Mouse (Mus musculus): ENCODE measurements around the gene Gpr152. TPM values are rescaled to one million over a fixed set of nuclear protein-coding genes. Genes with fewer than 3 reads are reported as not detected.

Gene Gpr152
- polyA plus RNA-seq, 2 experiments: not detected

DNA sequence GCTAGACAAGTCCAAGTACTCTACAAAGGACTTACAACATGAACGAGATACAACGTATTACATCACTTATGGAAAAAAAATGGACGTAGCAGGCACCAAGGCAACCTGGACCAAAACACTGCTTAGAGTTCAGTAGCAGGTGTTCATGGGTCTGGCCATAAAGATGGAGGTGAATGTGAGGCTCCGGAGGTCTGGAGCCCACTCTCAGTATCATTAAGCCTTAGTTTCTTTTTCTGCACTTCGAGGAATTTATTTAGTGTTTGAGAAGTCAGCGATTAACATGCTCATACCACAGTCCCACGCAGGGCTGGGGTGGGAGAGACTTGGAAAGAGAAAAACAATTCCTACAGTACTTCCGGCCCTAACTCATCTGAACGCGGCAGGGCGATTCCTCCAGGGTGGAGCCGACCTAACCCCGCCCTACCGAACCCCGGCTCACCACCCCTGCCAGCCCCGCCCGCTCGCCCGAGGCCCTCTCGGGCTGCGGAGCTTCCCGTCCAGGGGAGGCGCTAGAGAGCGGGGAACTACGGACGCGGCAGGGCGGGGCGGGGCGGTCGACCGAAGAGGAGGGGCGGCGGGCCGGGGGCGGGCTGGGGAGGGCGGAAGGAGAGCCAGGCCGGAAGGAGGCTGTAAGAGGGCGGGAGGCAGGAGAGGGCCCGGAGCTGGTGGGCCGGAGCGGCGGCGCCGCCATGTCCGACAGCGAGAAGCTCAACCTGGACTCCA, 52.1 kb downstream of the Gpr152 start, which contains the start of gene Ppp1ca:
Gene Ppp1ca (plus strand): TSS at position 538 of the 723 bp plus-strand sequence.
- Histone ChIP-seq H3K4me1 (replicated peaks; ENCODE audit: control insufficient read depth in 2 of 2, insufficient read depth in 2 of 2, low read length in 1 of 2) (peaks cover 14 to 24% of the 10 kb centered on the region in 2 experiments), H3K27me3 (ENCODE audit: control insufficient read depth, insufficient read depth, low read length) (no peaks in the 10 kb centered on the region), H3K9me3 (ENCODE audit: control insufficient read depth, low read length) (no peaks in the 10 kb centered on the region), H3K4me2 (ENCODE audit: low read depth) (peak within 1 kb of the TSS; percentile 77), H3K27ac (peak within 1 kb of the TSS; percentile 64), H3K9ac (replicated peaks) (peak within 1 kb of the TSS; percentile 91), H3K36me3 (replicated peaks; ENCODE audit: control insufficient read depth, insufficient read depth, low read depth) (peaks cover 35% of the 10 kb centered on the region), H3K4me3 (ENCODE audit: insufficient read depth in 1 of 2, low read depth in 2 of 2, low read length in 2 of 2) (peak within 1 kb of the TSS; percentile 85 to 89)
- ATAC-seq (ENCODE audit: insufficient read depth) (peak; percentile 91), DNase-seq (ENCODE audit: low read depth in 3 of 3, low spot score in 3 of 3) (peak; percentile 89 to 92 (median 92))
- peak; percentile 90 for TF ChIP-seq CTCF (IDR thresholded peaks at IDR 0.05; ENCODE audit: low read depth)
- no peak for TF ChIP-seq EP300 (IDR thresholded peaks at IDR 0.05; ENCODE audit: low read depth)
- 5% methylated on average over 36 of the region's 47 CpGs for WGBS (ENCODE audit: insufficient replicate concordance)

DNA sequence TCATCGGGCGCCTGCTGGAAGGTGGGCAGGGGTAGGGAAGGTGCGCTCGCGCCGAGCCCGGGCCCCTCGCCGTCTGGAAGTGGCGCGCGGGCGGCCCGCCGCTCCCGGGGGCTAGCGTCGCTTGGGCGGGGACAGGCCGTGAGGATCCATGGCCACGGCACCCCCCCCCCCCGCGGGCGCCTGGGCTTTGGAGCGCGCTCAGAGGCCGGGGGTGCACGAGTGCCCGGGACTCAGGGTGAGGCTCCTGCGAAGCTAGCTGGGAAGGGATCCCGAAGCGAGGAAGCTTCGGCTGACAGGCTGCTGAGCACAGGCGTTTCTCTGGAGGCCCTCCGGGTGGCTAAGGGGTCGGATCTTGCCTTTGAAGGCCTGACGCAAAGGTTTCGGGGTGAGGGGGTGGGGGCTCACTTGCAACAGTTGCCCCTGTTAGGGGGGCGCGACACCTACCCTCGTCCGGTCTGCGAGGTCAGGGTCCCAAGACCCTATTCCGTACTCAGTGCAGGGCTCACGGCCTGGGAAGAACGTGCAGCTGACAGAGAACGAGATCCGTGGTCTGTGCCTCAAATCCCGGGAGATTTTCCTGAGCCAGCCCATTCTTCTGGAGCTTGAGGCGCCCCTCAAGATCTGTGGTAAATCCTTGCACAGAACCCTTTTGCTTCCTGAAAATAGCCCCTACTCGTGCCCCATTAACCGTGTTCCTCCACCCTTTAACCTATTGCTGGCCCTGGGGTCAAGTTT, 52.8 kb downstream of the Gpr152 start:
- no peak for TF ChIP-seq EP300 (IDR thresholded peaks at IDR 0.05; ENCODE audit: low read depth)
- TF ChIP-seq CTCF (IDR thresholded peaks at IDR 0.05; ENCODE audit: low read depth): no peak
- peak overlapping the region; percentile 60 for H3K27ac ChIP-seq
- ATAC-seq (ENCODE audit: insufficient read depth): peak; percentile 62
- peaks cover 43% of the 10 kb centered on the region for H3K36me3 ChIP-seq (replicated peaks; ENCODE audit: control insufficient read depth, insufficient read depth, low read depth)
- H3K27me3 ChIP-seq (ENCODE audit: control insufficient read depth, insufficient read depth, low read length): no peaks in the 10 kb centered on the region
- WGBS (ENCODE audit: insufficient replicate concordance): under 1% methylated on average over 49 of the region's 52 CpGs
- no peak for DNase-seq (ENCODE audit: low read depth in 3 of 3, low spot score in 3 of 3)
- H3K4me2 ChIP-seq (ENCODE audit: low read depth): peak overlapping the region; percentile 77
- peaks cover 14 to 24% of the 10 kb centered on the region in 2 experiments for H3K4me1 ChIP-seq (replicated peaks; ENCODE audit: control insufficient read depth in 2 of 2, insufficient read depth in 2 of 2, low read length in 1 of 2)
- no peaks in the 10 kb centered on the region for H3K9me3 ChIP-seq (ENCODE audit: control insufficient read depth, low read length)
- peak overlapping the region; percentile 85 to 89 for H3K4me3 ChIP-seq (ENCODE audit: insufficient read depth in 1 of 2, low read depth in 2 of 2, low read length in 2 of 2)
- H3K9ac ChIP-seq (replicated peaks): peak overlapping the region; percentile 91

DNA sequence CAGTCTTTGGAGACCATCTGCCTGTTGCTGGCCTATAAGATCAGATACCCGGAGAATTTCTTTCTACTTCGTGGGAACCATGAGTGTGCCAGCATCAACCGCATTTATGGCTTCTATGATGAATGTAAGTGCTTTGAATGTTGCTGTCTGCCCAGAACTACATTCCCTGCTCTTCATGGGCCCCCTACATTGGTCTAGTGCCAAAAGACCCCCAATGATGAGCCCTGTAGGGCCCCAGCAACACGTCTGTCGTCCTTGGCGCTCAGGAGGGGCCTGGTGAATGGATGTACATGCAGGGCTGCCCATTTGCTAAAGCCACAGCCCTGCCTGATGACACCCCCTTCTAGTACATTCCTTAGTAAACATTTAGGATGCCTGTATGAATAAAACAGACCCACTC, 53.5 kb downstream of the Gpr152 start:
- ATAC-seq (ENCODE audit: insufficient read depth) (no peak), DNase-seq (ENCODE audit: low read depth in 3 of 3, low spot score in 3 of 3) (no peak)
- peaks cover 14 to 24% of the 10 kb centered on the region in 2 experiments for H3K4me1 ChIP-seq (replicated peaks; ENCODE audit: control insufficient read depth in 2 of 2, insufficient read depth in 2 of 2, low read length in 1 of 2)
- H3K4me3 ChIP-seq (ENCODE audit: insufficient read depth in 1 of 2, low read depth in 2 of 2, low read length in 2 of 2): peak overlapping the region; percentile 85 to 89
- H3K27ac ChIP-seq: peak overlapping the region; percentile 60
- 52% methylated on average over 6 of the region's 6 CpGs for WGBS (ENCODE audit: insufficient replicate concordance)
- no peaks in the 10 kb centered on the region for H3K27me3 ChIP-seq (ENCODE audit: control insufficient read depth, insufficient read depth, low read length)
- peak overlapping the region; percentile 77 for H3K4me2 ChIP-seq (ENCODE audit: low read depth)
- H3K36me3 ChIP-seq (replicated peaks; ENCODE audit: control insufficient read depth, insufficient read depth, low read depth): peaks cover 46% of the 10 kb centered on the region
- H3K9ac ChIP-seq (replicated peaks): peak overlapping the region; percentile 91
- no peaks in the 10 kb centered on the region for H3K9me3 ChIP-seq (ENCODE audit: control insufficient read depth, low read length)
- TF ChIP-seq CTCF (IDR thresholded peaks at IDR 0.05; ENCODE audit: low read depth): no peak
- no peak for TF ChIP-seq EP300 (IDR thresholded peaks at IDR 0.05; ENCODE audit: low read depth)

DNA sequence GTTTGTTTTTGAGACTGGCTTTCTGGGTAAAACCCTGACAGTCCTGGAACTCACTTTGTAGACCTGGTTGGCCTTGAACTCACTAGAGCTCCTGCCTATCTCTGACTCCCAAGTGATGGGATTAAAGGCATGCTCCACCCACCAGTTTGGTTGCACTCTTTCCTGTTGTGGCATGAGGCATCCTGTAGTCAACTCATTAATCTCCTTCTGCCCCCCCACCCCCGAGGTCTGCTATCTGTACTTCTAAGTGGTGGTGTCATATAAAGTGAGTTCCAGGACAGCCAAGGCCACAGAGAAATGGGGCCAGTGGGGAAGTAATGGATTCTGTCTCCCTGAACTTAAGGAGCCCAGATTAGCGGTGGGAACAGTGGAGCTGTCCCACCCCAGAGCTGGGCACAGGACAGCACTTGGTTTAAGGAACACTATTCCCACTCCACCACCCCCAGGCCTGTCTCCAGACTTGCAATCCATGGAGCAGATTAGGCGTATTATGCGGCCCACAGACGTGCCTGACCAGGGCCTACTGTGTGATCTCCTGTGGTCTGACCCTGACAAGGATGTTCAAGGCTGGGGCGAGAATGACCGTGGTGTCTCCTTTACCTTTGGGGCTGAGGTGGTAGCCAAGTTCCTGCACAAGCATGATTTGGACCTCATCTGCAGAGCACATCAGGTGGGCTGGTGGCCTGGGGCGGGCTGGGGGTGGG, 54.6 kb downstream of the Gpr152 start:
- H3K9ac ChIP-seq (replicated peaks): no peak overlapping the region
- TF ChIP-seq CTCF (IDR thresholded peaks at IDR 0.05; ENCODE audit: low read depth) (no peak), EP300 (IDR thresholded peaks at IDR 0.05; ENCODE audit: low read depth) (no peak)
- H3K27me3 ChIP-seq (ENCODE audit: control insufficient read depth, insufficient read depth, low read length): no peaks in the 10 kb centered on the region
- 69% methylated on average over 8 of the region's 8 CpGs for WGBS (ENCODE audit: insufficient replicate concordance)
- DNase-seq (ENCODE audit: low read depth in 3 of 3, low spot score in 3 of 3): no peak
- peaks cover 49% of the 10 kb centered on the region for H3K36me3 ChIP-seq (replicated peaks; ENCODE audit: control insufficient read depth, insufficient read depth, low read depth)
- ATAC-seq (ENCODE audit: insufficient read depth): no peak
- H3K4me3 ChIP-seq (ENCODE audit: insufficient read depth in 1 of 2, low read depth in 2 of 2, low read length in 2 of 2): no peak overlapping the region
- H3K4me1 ChIP-seq (replicated peaks; ENCODE audit: control insufficient read depth in 2 of 2, insufficient read depth in 2 of 2, low read length in 1 of 2): peaks cover 14 to 24% of the 10 kb centered on the region in 2 experiments
- no peaks in the 10 kb centered on the region for H3K9me3 ChIP-seq (ENCODE audit: control insufficient read depth, low read length)
- no peak overlapping the region for H3K27ac ChIP-seq
- no peak overlapping the region for H3K4me2 ChIP-seq (ENCODE audit: low read depth)

Measured in liver, embryonic 14.5 days (tissue).